Mouse (Mus musculus): Measurements from ENCODE around the gene Clba1. TPM values are rescaled to one million over a fixed set of nuclear protein-coding genes. Genes with fewer than 3 reads are reported as not detected.
"Not testable (repeated sequence)": the region's sequence is repeated elsewhere in the genome, so short reads cannot be mapped to it uniquely, and the experiment has no call there.

Gene Clba1
- polyA plus RNA-seq, 1 experiment from 2014 or later: 6.1 TPM

DNA sequence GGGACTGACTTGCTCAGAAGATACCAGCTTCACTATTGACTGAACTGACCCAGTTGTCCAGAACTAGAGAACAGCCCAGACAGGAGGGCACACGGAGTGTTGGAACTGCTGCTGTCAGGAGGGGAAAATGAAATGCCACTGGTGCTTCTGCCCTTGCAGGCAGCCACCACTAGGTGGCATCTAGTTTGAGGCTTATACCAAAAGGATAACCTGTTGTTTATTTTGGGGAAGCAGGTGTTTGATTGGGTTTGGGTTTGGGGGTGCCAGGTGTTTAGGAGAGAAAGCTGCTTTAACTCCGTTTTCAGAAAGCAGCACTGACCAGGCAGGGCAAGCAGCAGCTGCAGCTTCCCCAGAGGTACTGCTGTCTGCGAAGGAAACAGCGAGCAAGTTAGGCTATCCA is 7.6 kb downstream of the Clba1 start:
- H3K4me1 ChIP-seq (ENCODE audit: control insufficient read depth, insufficient read depth, low read length): no peaks in the 10 kb centered on the region
- no peak overlapping the region for H3K27ac ChIP-seq (ENCODE audit: low read length)
- no peaks in the 10 kb centered on the region for H3K27me3 ChIP-seq (ENCODE audit: control insufficient read depth, insufficient read depth, low read length)
- H3K4me3 ChIP-seq (ENCODE audit: low read depth, low read length): no peak overlapping the region
- no peak overlapping the region for H3K9ac ChIP-seq (replicated peaks; ENCODE audit: low read depth, low read length)
- 54% methylated on average over 4 of the region's 4 CpGs for WGBS
- no peaks in the 10 kb centered on the region for H3K9me3 ChIP-seq (ENCODE audit: control insufficient read depth, low read depth, low read length)
- H3K36me3 ChIP-seq (ENCODE audit: control insufficient read depth, insufficient read depth, low read length): peaks cover 41% of the 10 kb centered on the region
- no peak overlapping the region for H3K4me2 ChIP-seq (replicated peaks; ENCODE audit: low read depth, low read length)
- ATAC-seq (ENCODE audit: insufficient number of reproducible peaks, insufficient read depth, low FRiP score, low read depth): no peak

DNA sequence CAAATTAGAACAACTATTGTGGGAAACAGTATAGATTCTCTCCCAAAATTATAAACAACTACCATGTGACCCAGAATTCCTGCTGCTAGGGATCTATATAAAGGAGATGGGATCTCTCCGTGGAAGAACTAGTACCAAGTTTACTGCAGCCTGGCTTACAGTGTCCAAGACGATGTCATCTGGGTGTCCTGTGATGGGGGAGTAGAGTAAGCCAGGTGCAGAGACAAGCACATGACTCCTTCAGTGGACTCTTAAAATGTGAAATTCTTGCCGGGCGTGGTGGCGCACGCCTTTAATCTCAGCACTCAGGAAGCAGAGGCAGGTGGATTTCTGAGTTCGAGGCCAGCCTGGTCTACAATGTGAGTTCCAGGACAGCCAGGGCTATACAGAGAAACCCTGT is 8.1 kb downstream of the Clba1 start:
- not testable (repeated sequence) for H3K27ac ChIP-seq (ENCODE audit: low read length); H3K4me1 ChIP-seq (ENCODE audit: control insufficient read depth, insufficient read depth, low read length); ATAC-seq (ENCODE audit: insufficient number of reproducible peaks, insufficient read depth, low FRiP score, low read depth); H3K9me3 ChIP-seq (ENCODE audit: control insufficient read depth, low read depth, low read length); H3K9ac ChIP-seq (replicated peaks; ENCODE audit: low read depth, low read length); H3K27me3 ChIP-seq (ENCODE audit: control insufficient read depth, insufficient read depth, low read length); H3K4me2 ChIP-seq (replicated peaks; ENCODE audit: low read depth, low read length); H3K4me3 ChIP-seq (ENCODE audit: low read depth, low read length)
- peaks cover 46% of the 10 kb centered on the region for H3K36me3 ChIP-seq (ENCODE audit: control insufficient read depth, insufficient read depth, low read length)
- WGBS: 84% methylated on average over 7 of the region's 7 CpGs

DNA sequence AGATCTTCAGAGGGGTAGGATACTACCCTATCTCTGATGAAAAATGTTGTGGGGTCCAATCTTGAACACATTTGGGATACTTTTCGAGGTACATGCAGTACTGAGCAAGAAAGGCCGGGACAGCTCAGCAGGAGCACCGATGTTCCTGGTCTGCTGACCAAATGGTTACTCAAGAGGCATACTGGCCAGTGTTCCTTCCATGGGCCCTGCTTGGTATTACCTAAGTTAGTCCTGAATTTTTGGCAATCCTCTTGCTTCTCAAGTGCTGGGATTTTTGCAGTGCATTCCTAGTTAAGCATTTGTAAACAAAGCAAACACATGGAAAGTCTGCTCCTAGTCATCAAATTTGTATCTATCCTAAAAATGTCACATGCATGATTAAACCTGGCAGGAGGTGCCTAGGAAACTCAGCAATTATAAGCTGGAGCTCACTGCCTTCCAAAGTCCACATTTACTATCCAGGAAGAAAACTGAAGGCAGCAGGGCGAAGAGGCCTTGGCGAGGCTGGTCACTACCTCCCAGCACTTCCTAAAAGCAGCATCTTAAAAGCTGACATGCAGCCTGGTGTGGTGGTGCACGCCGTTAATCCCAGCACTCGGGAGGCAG is 10.4 kb downstream of the Clba1 start:
- ATAC-seq (ENCODE audit: insufficient number of reproducible peaks, insufficient read depth, low FRiP score, low read depth): no peak
- Histone ChIP-seq H3K4me1 (ENCODE audit: control insufficient read depth, insufficient read depth, low read length) (peaks cover 7% of the 10 kb centered on the region; the same call in 1 of the 2 replicates), H3K27me3 (ENCODE audit: control insufficient read depth, insufficient read depth, low read length) (no peaks in the 10 kb centered on the region), H3K9me3 (ENCODE audit: control insufficient read depth, low read depth, low read length) (no peaks in the 10 kb centered on the region), H3K9ac (replicated peaks; ENCODE audit: low read depth, low read length) (no peak overlapping the region), H3K4me3 (ENCODE audit: low read depth, low read length) (no peak overlapping the region), H3K4me2 (replicated peaks; ENCODE audit: low read depth, low read length) (no peak overlapping the region), H3K36me3 (ENCODE audit: control insufficient read depth, insufficient read depth, low read length) (peaks cover 54% of the 10 kb centered on the region), H3K27ac (ENCODE audit: low read length) (no peak overlapping the region)
- 90% methylated on average over 8 of the region's 8 CpGs for WGBS

DNA sequence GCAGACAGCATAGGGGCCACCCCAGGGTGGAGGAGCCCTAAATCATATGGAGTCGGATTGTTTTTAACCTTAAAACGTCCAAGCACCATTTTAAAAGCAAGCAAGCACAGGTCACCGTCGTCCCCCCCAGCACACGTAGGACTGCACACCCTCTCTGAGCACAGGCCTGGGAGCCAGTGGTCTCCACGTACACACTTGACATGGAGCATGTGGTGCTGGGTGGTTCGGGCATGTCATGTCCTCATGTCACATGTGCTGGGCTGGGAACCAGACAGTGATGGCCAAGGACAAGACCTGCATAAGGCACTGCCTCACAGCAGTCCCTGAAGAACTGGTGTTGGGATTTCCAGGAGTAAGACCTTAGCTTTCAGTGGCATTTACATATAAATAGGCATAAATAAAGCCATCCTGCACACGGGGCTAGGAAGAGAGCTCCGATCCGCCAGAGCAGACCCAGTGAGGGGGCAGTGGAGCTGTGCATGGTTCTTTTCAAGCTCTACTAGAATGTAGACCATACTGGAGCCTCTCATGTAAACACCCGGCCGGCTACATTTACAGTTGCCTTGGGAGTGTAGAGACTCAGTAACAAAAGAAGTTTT is 11.8 kb downstream of the Clba1 start:
- H3K27me3 ChIP-seq (ENCODE audit: control insufficient read depth, insufficient read depth, low read length): no peaks in the 10 kb centered on the region
- no peak overlapping the region for H3K4me3 ChIP-seq (ENCODE audit: low read depth, low read length)
- 80% methylated on average over 12 of the region's 12 CpGs for WGBS
- H3K4me1 ChIP-seq (ENCODE audit: control insufficient read depth, insufficient read depth, low read length): peaks cover 9% of the 10 kb centered on the region; the same call in 1 of the 2 replicates
- ATAC-seq (ENCODE audit: insufficient number of reproducible peaks, insufficient read depth, low FRiP score, low read depth): no peak
- peaks cover 58% of the 10 kb centered on the region for H3K36me3 ChIP-seq (ENCODE audit: control insufficient read depth, insufficient read depth, low read length)
- no peaks in the 10 kb centered on the region for H3K9me3 ChIP-seq (ENCODE audit: control insufficient read depth, low read depth, low read length)
- H3K9ac ChIP-seq (replicated peaks; ENCODE audit: low read depth, low read length): no peak overlapping the region
- no peak overlapping the region for H3K27ac ChIP-seq (ENCODE audit: low read length)
- H3K4me2 ChIP-seq (replicated peaks; ENCODE audit: low read depth, low read length): no peak overlapping the region

DNA sequence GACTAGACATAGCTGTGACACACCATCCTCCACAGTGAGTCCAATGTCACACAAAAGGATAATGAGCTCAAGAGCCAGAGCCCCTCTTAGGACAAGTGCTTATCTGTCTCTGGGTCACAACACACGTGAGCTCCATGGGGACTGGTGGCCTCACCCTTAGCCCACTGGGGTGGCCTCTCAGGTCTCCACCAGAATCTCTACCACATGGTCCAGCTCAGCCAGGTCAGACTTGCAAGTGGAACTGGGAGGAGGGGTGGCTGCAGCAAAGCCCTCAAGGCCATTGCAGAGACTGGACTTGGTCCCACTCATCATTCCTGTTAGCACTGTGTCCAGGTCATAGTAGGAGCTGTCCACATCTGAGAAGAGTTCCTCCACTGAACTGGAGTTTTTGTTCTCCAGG is 12.5 kb downstream of the Clba1 start:
- Histone ChIP-seq H3K9me3 (ENCODE audit: control insufficient read depth, low read depth, low read length) (no peaks in the 10 kb centered on the region), H3K4me3 (ENCODE audit: low read depth, low read length) (no peak overlapping the region), H3K27me3 (ENCODE audit: control insufficient read depth, insufficient read depth, low read length) (no peaks in the 10 kb centered on the region), H3K36me3 (ENCODE audit: control insufficient read depth, insufficient read depth, low read length) (peaks cover 55% of the 10 kb centered on the region), H3K4me1 (ENCODE audit: control insufficient read depth, insufficient read depth, low read length) (peaks cover 9% of the 10 kb centered on the region; the same call in 1 of the 2 replicates), H3K27ac (ENCODE audit: low read length) (no peak overlapping the region), H3K4me2 (replicated peaks; ENCODE audit: low read depth, low read length) (no peak overlapping the region), H3K9ac (replicated peaks; ENCODE audit: low read depth, low read length) (no peak overlapping the region)
- 37% methylated on average over 1 of the region's 1 CpGs for WGBS
- ATAC-seq (ENCODE audit: insufficient number of reproducible peaks, insufficient read depth, low FRiP score, low read depth): no peak

DNA sequence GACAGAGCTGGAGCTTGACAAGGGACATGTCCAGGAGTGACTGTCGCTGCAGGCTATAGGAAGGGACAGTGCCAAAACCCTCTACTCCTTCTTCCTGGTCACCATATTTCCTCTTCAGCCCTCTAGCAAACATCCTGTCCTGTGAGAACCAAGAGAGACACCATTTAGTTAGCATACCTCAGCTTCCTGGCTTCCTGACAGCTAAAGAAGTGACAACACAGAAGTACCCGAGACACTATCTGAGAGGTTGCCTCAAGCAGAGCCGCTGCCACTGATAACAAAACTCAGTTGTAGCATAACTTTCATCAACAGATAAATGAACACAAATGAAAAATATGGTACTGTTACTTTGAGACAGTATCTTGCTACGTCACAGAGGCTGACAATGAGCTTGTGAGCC is 13.2 kb downstream of the Clba1 start:
- Histone ChIP-seq H3K27ac (ENCODE audit: low read length) (no peak overlapping the region), H3K9ac (replicated peaks; ENCODE audit: low read depth, low read length) (no peak overlapping the region), H3K27me3 (ENCODE audit: control insufficient read depth, insufficient read depth, low read length) (no peaks in the 10 kb centered on the region), H3K36me3 (ENCODE audit: control insufficient read depth, insufficient read depth, low read length) (peaks cover 55% of the 10 kb centered on the region), H3K4me2 (replicated peaks; ENCODE audit: low read depth, low read length) (no peak overlapping the region), H3K4me3 (ENCODE audit: low read depth, low read length) (no peak overlapping the region), H3K4me1 (ENCODE audit: control insufficient read depth, insufficient read depth, low read length) (peaks cover 13% of the 10 kb centered on the region; the same call in 1 of the 2 replicates), H3K9me3 (ENCODE audit: control insufficient read depth, low read depth, low read length) (no peaks in the 10 kb centered on the region)
- no peak for ATAC-seq (ENCODE audit: insufficient number of reproducible peaks, insufficient read depth, low FRiP score, low read depth)
- WGBS: 76% methylated on average over 4 of the region's 4 CpGs

DNA sequence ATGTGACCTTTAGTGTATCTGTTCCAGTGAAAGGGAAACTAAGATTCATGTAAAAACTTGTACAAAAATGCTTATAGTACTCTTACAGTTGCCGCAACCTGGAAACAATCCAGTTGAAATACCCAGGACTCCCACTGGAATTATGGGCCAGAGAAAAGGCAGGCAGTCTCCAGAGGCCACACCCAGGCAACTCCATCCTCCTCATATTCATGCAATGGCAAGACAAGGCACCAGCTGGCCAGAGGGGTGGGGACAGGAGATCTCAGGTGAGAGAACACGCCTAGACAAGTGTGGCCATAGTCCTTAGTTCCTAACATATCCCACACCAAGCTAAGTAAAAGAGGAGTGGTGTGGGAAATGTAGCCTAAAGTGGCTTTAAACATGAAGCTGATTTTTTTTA is 13.9 kb downstream of the Clba1 start:
- H3K4me2 ChIP-seq (replicated peaks; ENCODE audit: low read depth, low read length): no peak overlapping the region
- no peaks in the 10 kb centered on the region for H3K27me3 ChIP-seq (ENCODE audit: control insufficient read depth, insufficient read depth, low read length)
- ATAC-seq (ENCODE audit: insufficient number of reproducible peaks, insufficient read depth, low FRiP score, low read depth): no peak
- H3K9ac ChIP-seq (replicated peaks; ENCODE audit: low read depth, low read length): no peak overlapping the region
- peaks cover 20% of the 10 kb centered on the region; the same call in 1 of the 2 replicates for H3K4me1 ChIP-seq (ENCODE audit: control insufficient read depth, insufficient read depth, low read length)
- no peak overlapping the region; the same call in 1 of the 2 replicates for H3K27ac ChIP-seq (ENCODE audit: low read length)
- peaks cover 57% of the 10 kb centered on the region for H3K36me3 ChIP-seq (ENCODE audit: control insufficient read depth, insufficient read depth, low read length)
- H3K4me3 ChIP-seq (ENCODE audit: low read depth, low read length): no peak overlapping the region
- H3K9me3 ChIP-seq (ENCODE audit: control insufficient read depth, low read depth, low read length): no peaks in the 10 kb centered on the region
- WGBS: 59% methylated on average over 2 of the region's 2 CpGs

DNA sequence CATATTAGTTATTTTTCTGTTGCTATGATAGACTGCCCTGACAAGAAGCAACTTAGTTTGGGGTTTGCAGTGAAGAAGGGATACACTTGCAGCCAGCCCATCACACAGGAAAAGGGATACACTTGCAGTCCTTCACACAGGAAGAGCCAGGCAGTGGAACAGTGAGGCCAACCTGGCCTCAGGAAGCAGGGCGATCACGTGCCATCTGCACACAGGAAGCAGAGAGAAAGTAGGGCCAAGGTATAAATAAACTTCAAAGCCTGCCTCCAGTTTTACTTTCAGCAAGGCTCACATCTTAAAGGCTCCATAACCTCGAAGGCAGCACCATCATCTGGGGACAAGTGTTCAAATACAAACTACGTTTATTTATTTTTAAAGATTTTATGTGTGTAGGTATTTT is 14.5 kb downstream of the Clba1 start:
- no peak overlapping the region for H3K4me2 ChIP-seq (replicated peaks; ENCODE audit: low read depth, low read length)
- H3K27ac ChIP-seq (ENCODE audit: low read length): peak overlapping the region; percentile 10; the same call in 1 of the 2 replicates
- H3K27me3 ChIP-seq (ENCODE audit: control insufficient read depth, insufficient read depth, low read length): no peaks in the 10 kb centered on the region
- H3K4me3 ChIP-seq (ENCODE audit: low read depth, low read length): no peak overlapping the region
- no peaks in the 10 kb centered on the region for H3K9me3 ChIP-seq (ENCODE audit: control insufficient read depth, low read depth, low read length)
- ATAC-seq (ENCODE audit: insufficient number of reproducible peaks, insufficient read depth, low FRiP score, low read depth): no peak
- 58% methylated on average over 4 of the region's 4 CpGs for WGBS
- 0 out of 2 replicates have a peak overlapping the region, but pooled peaks have one; percentile 0 for H3K9ac ChIP-seq (replicated peaks; ENCODE audit: low read depth, low read length)
- H3K36me3 ChIP-seq (ENCODE audit: control insufficient read depth, insufficient read depth, low read length): peaks cover 54% of the 10 kb centered on the region
- H3K4me1 ChIP-seq (ENCODE audit: control insufficient read depth, insufficient read depth, low read length): peaks cover 26% of the 10 kb centered on the region; the same call in 1 of the 2 replicates

Data from stomach, embryonic 14.5 days (tissue).